ENCODE assay signal across 9 mouse cellular contexts in genomic region chr11:69558756-69559155, GRCm38 (mm10). TPM values are rescaled to one million over a fixed set of nuclear protein-coding genes. Genes with fewer than 3 reads are reported as not detected.
A peak's percentile ranks its signal among the peaks of the same experiment; 100 is the strongest.
DNase-seq lines count a peak whose midpoint lies in the region; ATAC-seq lines count a peak whose summit lies in the region.
"Had no signal": no experiment of that assay in that cellular context is flagged by ENCODE, and none has a peak within 500 bp of the region (broad histone marks: within the 10 kb centered on the region; RNA-seq: fewer than 3 reads in every experiment).

No protein-coding gene starts in this region.

- no peaks in the 10 kb centered on the region for H3K27me3 ChIP-seq in embryonic facial prominence, embryonic 13.5 days
- no peaks in the 10 kb centered on the region for H3K27me3 ChIP-seq in hindbrain, embryonic 13.5 days
- H3K27me3 ChIP-seq in liver, embryonic 12.5 days (replicated peaks) = peaks cover 82% of the 10 kb centered on the region

- 59% methylated on average over 6 of the region's 6 CpGs for WGBS in embryonic facial prominence, embryonic 13.5 days
- 10% methylated on average over 6 of the region's 6 CpGs for WGBS in hindbrain, embryonic 13.5 days
- WGBS in liver, embryonic 12.5 days (ENCODE audit: insufficient replicate concordance) = 12% methylated on average over 6 of the region's 6 CpGs

- ATAC-seq in common myeloid progenitor, adult 5-6 weeks (replicated peaks; ENCODE audit: low read depth, poor library complexity, severe bottlenecking) = peak; percentile 48
- ATAC-seq in embryonic facial prominence, embryonic 13.5 days (ENCODE audit: insufficient number of reproducible peaks, insufficient read depth, low FRiP score, low TSS enrichment, low read depth) = no peak
- no peak for ATAC-seq in hindbrain, embryonic 13.5 days (ENCODE audit: low FRiP score)
- ATAC-seq in liver, embryonic 12.5 days = no peak
- ATAC-seq in granulocyte monocyte progenitor cell, adult 5-6 weeks (replicated peaks; ENCODE audit: poor library complexity, severe bottlenecking) = no peak
- no peak for ATAC-seq in erythroid progenitor cell, adult 5-6 weeks (replicated peaks; ENCODE audit: low FRiP score, poor library complexity, severe bottlenecking)

- H3K9me3 ChIP-seq in embryonic facial prominence, embryonic 13.5 days = no peaks in the 10 kb centered on the region
- no peaks in the 10 kb centered on the region for H3K9me3 ChIP-seq in hindbrain, embryonic 13.5 days
- H3K9me3 ChIP-seq in liver, embryonic 12.5 days (replicated peaks) = no peaks in the 10 kb centered on the region

- peaks cover 54% of the 10 kb centered on the region for H3K4me1 ChIP-seq in embryonic facial prominence, embryonic 13.5 days
- H3K4me1 ChIP-seq in hindbrain, embryonic 13.5 days (replicated peaks) = peaks cover 76% of the 10 kb centered on the region
- peaks cover 24% of the 10 kb centered on the region for H3K4me1 ChIP-seq in liver, embryonic 12.5 days

- H3K4me2 ChIP-seq in embryonic facial prominence, embryonic 13.5 days = peak overlapping the region; percentile 92
- peak overlapping the region; percentile 97 for H3K4me2 ChIP-seq in hindbrain, embryonic 13.5 days
- peak overlapping the region; percentile 65; the same call in 1 of the 2 replicates for H3K4me2 ChIP-seq in liver, embryonic 12.5 days

- peak overlapping the region; percentile 93 for H3K9ac ChIP-seq in embryonic facial prominence, embryonic 13.5 days
- peak overlapping the region; percentile 98 for H3K9ac ChIP-seq in hindbrain, embryonic 13.5 days
- no peak overlapping the region for H3K9ac ChIP-seq in liver, embryonic 12.5 days

- peaks cover 49% of the 10 kb centered on the region for H3K36me3 ChIP-seq in embryonic facial prominence, embryonic 13.5 days
- peaks cover 36% of the 10 kb centered on the region for H3K36me3 ChIP-seq in hindbrain, embryonic 13.5 days
- H3K36me3 ChIP-seq in liver, embryonic 12.5 days = peaks cover 31% of the 10 kb centered on the region

- no peak for DNase-seq in frontal cortex, postnatal 14 days (ENCODE audit: low spot score in 2 of 2)
- DNase-seq in cerebellum, postnatal 36 days = no peak

- H3K4me3 ChIP-seq in embryonic facial prominence, embryonic 13.5 days = peak overlapping the region; percentile 72
- H3K4me3 ChIP-seq in hindbrain, embryonic 13.5 days = peak overlapping the region; percentile 90
- H3K4me3 ChIP-seq in liver, embryonic 12.5 days = no peak overlapping the region

- H3K27ac ChIP-seq in embryonic facial prominence, embryonic 13.5 days = no peak overlapping the region
- H3K27ac ChIP-seq in hindbrain, embryonic 13.5 days = peak overlapping the region; percentile 91
- no peak overlapping the region for H3K27ac ChIP-seq in liver, embryonic 12.5 days

RNA-seq across cellular contexts. Expression of gene Efnb3, which starts 1.2 kb away (rescaled TPM):
- 0.55 TPM in 1 of 2 replicates, not detected in the other for total RNA-seq in common myeloid progenitor, adult 5-6 weeks (2017)
- 43.4 and 46.3 TPM in 2 replicates for polyA plus RNA-seq in embryonic facial prominence, embryonic 13.5 days (2015; fragmentation: Nextera tagmentation; extraction: Ambion mirVana)
- 90.1 and 92.0 TPM in 2 replicates for polyA plus RNA-seq in hindbrain, embryonic 13.5 days (2015; fragmentation: Nextera tagmentation; extraction: Ambion mirVana)
- polyA plus RNA-seq in liver, embryonic 12.5 days (2016; fragmentation: Nextera tagmentation; extraction: Ambion mirVana) = 1.7 and 2.3 TPM in 2 replicates
- total RNA-seq in granulocyte monocyte progenitor cell, adult 5-6 weeks (2014; fragmentation: Nextera tagmentation) = not detected in 2 replicates
- total RNA-seq in granulocyte monocyte progenitor cell, adult 5-6 weeks (2017) = not detected in 2 replicates
- total RNA-seq in erythroid progenitor cell, adult 5-6 weeks (2015; ENCODE audit: low replicate concordance) = 2.5 and 2.9 TPM in 2 replicates
- total RNA-seq in erythroid progenitor cell, adult 5-6 weeks (2017; ENCODE audit: low replicate concordance) = 0.77 and 1.1 TPM in 2 replicates

RNA-seq across cellular contexts. Expression of gene Dnah2, which starts 9.8 kb away (rescaled TPM):
- total RNA-seq in common myeloid progenitor, adult 5-6 weeks (2017) = 0.68 TPM in 1 of 2 replicates, not detected in the other
- 4.2 and 4.4 TPM in 2 replicates for polyA plus RNA-seq in embryonic facial prominence, embryonic 13.5 days (2015; fragmentation: Nextera tagmentation; extraction: Ambion mirVana)
- polyA plus RNA-seq in hindbrain, embryonic 13.5 days (2015; fragmentation: Nextera tagmentation; extraction: Ambion mirVana) = 2.1 and 2.7 TPM in 2 replicates
- polyA plus RNA-seq in liver, embryonic 12.5 days (2016; fragmentation: Nextera tagmentation; extraction: Ambion mirVana) = 0.06 and 0.17 TPM in 2 replicates
- 0.11 and 3.5 TPM in 2 replicates for total RNA-seq in granulocyte monocyte progenitor cell, adult 5-6 weeks (2014; fragmentation: Nextera tagmentation)
- total RNA-seq in granulocyte monocyte progenitor cell, adult 5-6 weeks (2017) = not detected in 2 replicates
- not detected in 2 replicates for total RNA-seq in erythroid progenitor cell, adult 5-6 weeks (2015; ENCODE audit: low replicate concordance)
- total RNA-seq in erythroid progenitor cell, adult 5-6 weeks (2017; ENCODE audit: low replicate concordance) = 0.13 TPM in 1 of 2 replicates, not detected in the other
- total RNA-seq: hematopoietic stem cell, adult 5-6 weeks had no signal

RNA-seq across cellular contexts. Expression of gene Wrap53, which starts 21.3 kb away (rescaled TPM):
- 5.0 and 8.0 TPM in 2 replicates for total RNA-seq in common myeloid progenitor, adult 5-6 weeks (2017)
- polyA plus RNA-seq in embryonic facial prominence, embryonic 13.5 days (2015; fragmentation: Nextera tagmentation; extraction: Ambion mirVana) = 26.9 TPM in 2 replicates
- 23.0 and 24.2 TPM in 2 replicates for polyA plus RNA-seq in hindbrain, embryonic 13.5 days (2015; fragmentation: Nextera tagmentation; extraction: Ambion mirVana)
- 24.3 and 27.1 TPM in 2 replicates for polyA plus RNA-seq in liver, embryonic 12.5 days (2016; fragmentation: Nextera tagmentation; extraction: Ambion mirVana)
- 8.0 and 18.8 TPM in 2 replicates for total RNA-seq in granulocyte monocyte progenitor cell, adult 5-6 weeks (2014; fragmentation: Nextera tagmentation)
- total RNA-seq in granulocyte monocyte progenitor cell, adult 5-6 weeks (2017) = 6.5 and 11.3 TPM in 2 replicates
- 13.8 and 48.3 TPM in 2 replicates for total RNA-seq in erythroid progenitor cell, adult 5-6 weeks (2015; ENCODE audit: low replicate concordance)
- total RNA-seq in erythroid progenitor cell, adult 5-6 weeks (2017; ENCODE audit: low replicate concordance) = 13.5 and 18.4 TPM in 2 replicates

RNA-seq across cellular contexts. Expression of gene Trp53, which starts 21.4 kb away (rescaled TPM):
- 78.8 and 104 TPM in 2 replicates for total RNA-seq in common myeloid progenitor, adult 5-6 weeks (2017)
- polyA plus RNA-seq in embryonic facial prominence, embryonic 13.5 days (2015; fragmentation: Nextera tagmentation; extraction: Ambion mirVana) = 160 and 186 TPM in 2 replicates
- 76.3 and 78.1 TPM in 2 replicates for polyA plus RNA-seq in hindbrain, embryonic 13.5 days (2015; fragmentation: Nextera tagmentation; extraction: Ambion mirVana)
- 110 TPM in 2 replicates for polyA plus RNA-seq in liver, embryonic 12.5 days (2016; fragmentation: Nextera tagmentation; extraction: Ambion mirVana)
- total RNA-seq in granulocyte monocyte progenitor cell, adult 5-6 weeks (2014; fragmentation: Nextera tagmentation) = 215 and 226 TPM in 2 replicates
- 56.8 and 58.0 TPM in 2 replicates for total RNA-seq in granulocyte monocyte progenitor cell, adult 5-6 weeks (2017)
- 38.2 and 75.9 TPM in 2 replicates for total RNA-seq in erythroid progenitor cell, adult 5-6 weeks (2015; ENCODE audit: low replicate concordance)
- total RNA-seq in erythroid progenitor cell, adult 5-6 weeks (2017; ENCODE audit: low replicate concordance) = 12.2 TPM in 2 replicates

RNA-seq across cellular contexts. Expression of gene Atp1b2, which starts 47.0 kb away (rescaled TPM):
- 16.9 and 26.2 TPM in 2 replicates for total RNA-seq in common myeloid progenitor, adult 5-6 weeks (2017)
- polyA plus RNA-seq in embryonic facial prominence, embryonic 13.5 days (2015; fragmentation: Nextera tagmentation; extraction: Ambion mirVana) = 7.9 and 8.3 TPM in 2 replicates
- 27.6 and 29.7 TPM in 2 replicates for polyA plus RNA-seq in hindbrain, embryonic 13.5 days (2015; fragmentation: Nextera tagmentation; extraction: Ambion mirVana)
- polyA plus RNA-seq in liver, embryonic 12.5 days (2016; fragmentation: Nextera tagmentation; extraction: Ambion mirVana) = 38.3 and 39.8 TPM in 2 replicates
- total RNA-seq in granulocyte monocyte progenitor cell, adult 5-6 weeks (2014; fragmentation: Nextera tagmentation) = 1.7 and 3.0 TPM in 2 replicates
- total RNA-seq in granulocyte monocyte progenitor cell, adult 5-6 weeks (2017) = 0.10 TPM in 1 of 2 replicates, not detected in the other
- total RNA-seq in erythroid progenitor cell, adult 5-6 weeks (2015; ENCODE audit: low replicate concordance) = 20.9 and 36.5 TPM in 2 replicates
- total RNA-seq in erythroid progenitor cell, adult 5-6 weeks (2017; ENCODE audit: low replicate concordance) = 3.5 and 4.5 TPM in 2 replicates
